Mouse (Mus musculus) urinary bladder, postnatal 36 days (tissue): ENCODE results near the gene Sspo.
"Not testable (repeated sequence)": the region's sequence is repeated elsewhere in the genome, so short reads cannot be mapped to it uniquely, and the experiment has no call there.

Experiments
- DNase-seq, 2 experiments: peaks; one replicate each; pipeline ENCODE4 v3.0.0; 2022; ENCODE audit warnings: low spot score in 2 of 2, mixed read lengths in 1 of 2

Gene Sspo

DNA sequence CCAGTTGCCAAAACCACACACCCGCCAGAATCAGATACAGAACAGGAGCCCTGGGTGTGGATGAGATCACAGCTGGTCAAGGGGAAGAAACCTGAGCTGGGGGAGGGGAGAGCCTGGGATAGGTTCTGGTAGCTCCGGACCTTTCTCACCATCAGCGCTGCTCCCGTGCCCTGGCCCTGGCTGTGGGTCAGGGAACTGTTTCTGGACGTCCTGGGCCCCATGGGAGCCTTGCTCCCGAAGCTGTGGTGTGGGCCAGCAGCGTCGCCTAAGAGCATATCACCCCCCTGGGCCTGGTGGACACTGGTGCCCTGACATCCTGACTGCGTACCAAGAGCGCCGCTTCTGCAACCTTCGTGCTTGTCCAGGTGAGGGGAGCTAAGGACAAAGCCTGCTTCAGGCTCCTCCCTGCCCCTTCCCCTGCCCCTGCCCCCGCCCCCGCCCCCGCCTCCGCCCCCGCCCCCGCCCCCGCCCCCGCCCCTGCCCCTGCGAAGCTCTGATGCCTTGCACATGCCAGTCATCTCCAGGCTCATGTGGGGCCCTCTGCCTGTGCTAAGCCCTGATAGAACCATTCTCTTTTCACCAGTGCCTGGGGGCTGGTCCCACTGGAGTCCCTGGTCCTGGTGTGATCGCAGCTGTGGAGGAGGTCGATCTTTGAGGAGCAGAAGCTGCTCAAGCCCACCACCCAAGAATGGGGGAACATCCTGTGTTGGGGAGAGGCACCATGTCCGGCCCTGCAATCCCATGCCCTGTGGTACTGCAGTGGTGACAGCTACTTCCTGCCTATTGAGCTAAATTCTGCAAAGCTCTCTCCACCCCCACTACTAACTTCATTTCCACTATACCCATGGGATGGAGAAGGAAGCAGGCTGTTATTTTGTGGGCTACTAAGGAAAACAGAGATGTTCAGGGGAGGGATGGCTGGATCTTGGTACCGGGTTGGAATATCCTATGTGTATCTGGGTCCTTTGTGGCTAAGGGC is 40.0 kb downstream of the Sspo start:
- DNase-seq: no peak

DNA sequence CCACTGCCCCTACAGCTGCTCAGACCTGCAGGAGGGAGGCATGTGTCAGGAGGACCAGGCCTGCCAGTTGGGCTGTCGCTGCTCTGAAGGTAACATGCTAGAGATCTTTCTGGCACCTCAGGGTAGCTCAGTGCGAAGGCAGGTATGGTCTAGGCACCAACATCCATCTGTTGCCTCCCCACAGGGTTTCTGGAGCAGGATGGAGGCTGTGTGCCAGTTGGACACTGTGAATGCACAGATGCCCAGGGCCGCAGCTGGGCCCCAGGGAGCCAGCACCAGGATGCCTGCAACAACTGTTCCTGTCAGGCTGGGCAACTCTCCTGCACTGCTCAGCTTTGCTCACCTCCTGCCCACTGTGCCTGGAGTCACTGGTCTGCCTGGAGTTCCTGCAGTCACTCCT is 41.7 kb downstream of the Sspo start:
- no peak for DNase-seq

DNA sequence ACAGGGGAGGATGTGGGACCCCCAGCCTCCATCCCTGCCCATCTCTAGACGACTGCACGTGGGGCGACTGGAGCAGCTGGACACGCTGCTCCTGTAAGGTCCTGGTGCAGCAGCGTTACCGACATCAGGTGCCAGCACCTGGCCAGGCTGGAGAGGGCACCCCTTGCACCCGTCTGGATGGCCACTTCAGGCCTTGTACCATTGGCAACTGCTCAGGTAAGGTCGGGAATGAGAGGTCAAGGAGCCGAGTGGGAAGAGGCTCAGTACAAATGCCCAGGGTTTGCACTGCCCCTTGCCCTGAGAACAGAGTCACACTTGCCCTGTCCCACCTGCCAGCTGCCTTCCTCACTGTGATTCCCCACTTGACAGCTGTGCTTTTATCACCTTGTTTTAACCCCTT is 43.3 kb downstream of the Sspo start:
- no peak for DNase-seq

DNA sequence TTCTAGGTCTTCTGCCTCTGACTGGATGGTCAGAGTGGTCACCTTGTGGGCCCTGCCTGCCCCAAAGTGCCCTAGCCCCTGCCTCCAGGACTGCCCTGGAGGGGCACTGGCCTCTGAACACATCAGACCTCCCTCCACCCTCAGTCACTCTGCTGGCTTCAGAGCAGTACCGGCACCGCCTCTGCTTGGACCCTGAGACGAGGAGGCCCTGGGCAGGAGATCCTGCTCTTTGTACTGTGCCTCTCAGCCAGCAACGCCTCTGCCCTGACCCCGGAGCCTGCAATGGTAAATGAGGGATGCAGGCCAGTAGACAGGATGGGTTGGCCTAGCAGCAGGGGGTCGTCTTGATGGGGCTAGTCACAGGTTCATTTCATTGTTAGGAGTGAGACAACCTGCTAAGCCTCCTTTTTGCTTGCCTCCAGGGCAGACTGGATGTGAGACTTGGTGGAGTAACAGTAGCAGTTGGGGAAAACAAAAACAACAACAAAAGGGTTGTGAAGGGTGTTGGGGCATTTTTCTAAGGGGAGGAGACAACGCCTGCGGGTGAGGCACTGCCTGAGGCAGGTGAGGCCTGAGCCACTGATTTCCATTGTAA is 45.2 kb downstream of the Sspo start:
- DNase-seq: no peak

DNA sequence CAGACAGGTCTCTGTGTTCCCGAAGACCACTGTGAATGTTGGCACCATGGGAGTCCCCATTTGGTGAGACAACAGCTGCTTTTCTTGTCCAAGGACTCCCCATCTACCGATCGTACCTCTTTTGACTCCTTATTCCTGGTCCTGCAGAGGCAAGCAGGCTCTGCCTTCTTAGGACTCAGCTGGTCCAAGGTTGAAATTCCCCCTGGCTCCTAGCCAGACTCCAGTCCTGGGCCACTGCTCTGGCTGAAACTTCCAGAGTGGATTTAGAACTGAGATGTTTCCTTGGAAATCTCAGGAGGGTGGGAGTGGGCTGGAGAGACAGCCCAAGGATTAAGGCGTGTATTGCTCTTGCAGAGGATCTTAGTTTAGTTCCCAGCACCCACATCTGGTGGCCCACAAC is 49.5 kb downstream of the Sspo start:
- DNase-seq: no peak

DNA sequence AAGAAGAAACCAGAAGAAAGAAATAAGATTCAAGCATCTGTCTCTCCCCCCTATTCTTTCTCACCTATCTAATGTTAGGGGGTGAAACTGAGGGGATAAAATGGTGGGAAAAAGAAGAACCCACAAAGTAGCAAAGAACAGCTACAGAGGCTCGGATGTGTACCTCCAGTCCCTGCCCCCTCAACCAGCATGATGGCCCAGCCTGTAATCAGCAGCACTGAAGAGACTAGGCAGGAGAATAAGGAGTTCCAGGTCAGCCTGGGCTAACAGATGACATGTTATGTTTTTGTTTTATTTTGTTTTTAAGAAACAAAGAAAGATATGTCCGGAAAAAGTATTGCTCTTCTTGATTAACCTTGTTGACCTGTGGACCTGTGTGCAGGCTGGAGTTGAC is 55.8 kb downstream of the Sspo start:
- no peak for DNase-seq

DNA sequence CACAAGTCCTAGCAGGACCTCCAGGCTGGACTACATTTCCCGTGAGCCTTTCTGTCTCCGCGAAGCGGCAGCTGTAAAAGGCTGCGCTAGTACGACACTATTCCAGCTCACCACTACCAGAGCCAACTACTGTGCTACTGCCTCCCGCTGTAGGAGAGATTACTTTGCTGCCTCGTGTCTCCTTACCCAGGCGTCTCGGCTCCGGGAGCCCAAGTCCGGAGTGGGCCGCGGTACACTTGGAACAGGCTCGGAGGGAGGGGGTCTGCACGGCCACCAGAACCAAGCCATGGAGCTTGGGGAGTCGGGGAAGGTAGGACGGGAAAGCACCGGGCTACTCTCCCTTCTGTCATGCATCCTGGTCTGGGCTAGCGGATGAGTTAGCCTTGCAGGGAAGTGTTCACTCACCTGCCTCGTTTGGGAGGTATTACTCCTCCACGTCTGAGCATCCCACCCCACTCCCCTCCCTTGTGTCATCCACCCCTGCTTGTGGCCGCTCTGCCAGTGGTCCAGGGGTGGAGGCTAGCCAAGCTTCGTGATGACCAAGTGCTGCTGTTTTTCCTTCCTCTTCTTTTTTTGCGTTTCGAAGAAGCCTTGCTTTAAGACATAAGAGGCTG is 56.3 kb downstream of the Sspo start:
- peak; percentile 72 to 77 for DNase-seq

DNA sequence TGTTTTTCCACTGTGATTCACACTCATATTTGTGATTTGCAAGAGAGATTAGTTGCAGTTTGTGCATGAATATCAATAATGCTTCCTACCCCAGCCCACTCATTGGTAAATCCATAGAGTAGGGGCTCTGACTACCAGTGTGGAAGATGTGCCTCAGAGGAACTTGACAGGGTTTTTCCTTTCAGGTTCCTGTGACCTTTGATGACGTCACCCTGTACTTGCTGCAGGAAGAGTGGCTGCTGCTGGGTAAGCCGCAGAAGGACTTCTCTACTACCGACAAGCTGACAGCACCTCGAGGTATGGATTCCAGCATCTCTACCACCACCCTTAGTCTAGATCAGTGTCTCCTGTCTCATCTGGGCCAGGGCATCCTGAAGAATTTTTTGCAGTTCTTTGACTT is 60.1 kb downstream of the Sspo start:
- DNase-seq: no peak

DNA sequence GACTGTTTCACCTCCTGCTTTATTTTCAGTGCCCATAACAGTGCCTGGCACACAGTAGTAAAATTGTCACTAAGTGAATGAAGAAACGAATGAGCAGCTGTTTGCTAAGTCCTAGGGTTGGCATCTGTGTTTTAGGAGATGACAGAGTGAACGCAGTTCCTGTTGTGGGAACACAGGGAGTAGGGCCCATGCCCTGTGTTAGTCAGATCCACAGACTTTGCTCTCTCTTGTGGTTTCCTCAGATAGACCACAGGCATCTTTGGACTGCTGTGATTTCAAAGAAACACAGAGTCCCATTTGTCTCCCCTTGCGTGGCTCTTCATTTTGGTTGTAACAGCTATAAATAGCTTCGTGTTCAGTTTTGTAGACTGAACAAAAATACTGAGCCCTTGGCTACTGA is 62.4 kb downstream of the Sspo start:
- DNase-seq: no peak

DNA sequence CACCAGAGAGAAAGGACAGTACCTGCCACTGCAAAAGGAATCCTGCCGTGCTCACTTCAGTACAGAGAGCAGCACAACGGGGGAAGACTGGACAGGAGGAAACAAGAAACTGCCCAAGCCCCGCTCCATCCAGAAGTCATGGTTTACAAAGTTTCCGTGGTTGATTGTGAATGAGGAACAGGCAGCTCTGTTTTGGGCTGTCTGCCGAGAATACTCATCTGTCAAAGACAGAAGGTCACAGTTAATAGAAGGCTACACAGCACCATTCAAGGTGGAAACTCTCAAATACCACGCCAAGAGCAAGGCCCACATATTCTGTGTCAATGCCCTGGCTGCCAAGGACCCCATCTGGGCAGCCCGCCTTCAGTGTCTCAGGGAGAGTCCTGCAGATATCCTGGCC is 63.8 kb downstream of the Sspo start:
- no peak for DNase-seq

DNA sequence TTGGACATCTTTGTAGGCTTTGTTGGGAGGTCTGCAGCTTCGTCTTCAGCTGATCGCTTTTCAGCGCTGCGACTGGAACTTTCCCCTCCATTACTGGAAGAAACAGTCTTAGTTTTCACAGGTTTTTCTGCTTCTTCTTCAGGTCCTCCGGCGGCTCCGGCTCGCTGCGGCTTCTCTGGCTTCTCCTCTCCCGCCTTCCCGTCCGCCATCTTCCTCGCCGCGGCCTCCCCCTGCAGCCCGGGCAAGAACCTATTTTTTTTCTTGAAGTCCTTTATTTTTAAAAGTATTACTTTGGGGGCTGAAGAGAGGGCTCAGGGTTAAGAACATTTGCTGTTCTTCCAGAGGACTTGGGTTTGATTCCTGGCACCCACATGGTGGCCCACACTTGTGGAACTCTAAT is 76.9 kb downstream of the Sspo start:
- not testable (repeated sequence) for DNase-seq

DNA sequence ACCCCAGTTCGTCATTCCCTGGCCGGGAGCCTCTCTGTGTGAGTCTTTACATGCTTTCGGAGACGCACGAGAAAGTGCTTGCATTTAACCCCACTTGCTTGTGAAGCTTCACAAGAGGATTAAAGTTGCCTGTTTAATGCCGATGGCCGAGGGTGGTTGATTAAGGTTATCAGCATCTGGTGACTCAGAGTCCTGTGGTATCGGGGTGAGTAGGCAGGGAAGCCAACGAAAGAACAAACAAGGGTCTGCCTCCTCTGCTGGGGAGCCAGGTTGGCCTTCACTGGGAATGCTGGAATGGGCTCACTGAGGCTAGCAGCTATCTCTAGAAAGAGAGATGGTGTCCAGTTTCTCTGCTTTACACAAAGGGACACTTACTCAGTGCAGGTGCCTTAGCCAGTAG is 79.9 kb downstream of the Sspo start:
- DNase-seq: no peak

DNA sequence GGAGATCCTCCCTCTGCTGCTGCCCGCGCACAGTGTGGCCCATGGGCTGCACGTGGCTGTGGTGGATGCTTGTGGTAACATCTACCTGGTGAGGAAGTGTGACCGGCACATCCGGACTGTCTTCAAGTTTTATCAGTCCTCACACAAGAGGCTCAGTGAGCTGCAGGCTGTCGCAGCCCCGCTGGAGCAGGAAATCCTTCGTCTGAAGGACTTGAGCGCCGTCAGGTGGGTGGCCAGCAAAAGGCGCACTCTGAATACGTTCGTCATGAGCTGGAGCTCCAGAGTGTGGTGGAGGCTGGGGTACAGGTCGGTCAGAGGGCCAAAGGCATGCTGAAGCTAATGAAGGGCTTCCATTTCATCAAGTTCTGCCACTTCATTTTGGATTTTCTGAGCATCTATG is 81.2 kb downstream of the Sspo start:
- DNase-seq: no peak

DNA sequence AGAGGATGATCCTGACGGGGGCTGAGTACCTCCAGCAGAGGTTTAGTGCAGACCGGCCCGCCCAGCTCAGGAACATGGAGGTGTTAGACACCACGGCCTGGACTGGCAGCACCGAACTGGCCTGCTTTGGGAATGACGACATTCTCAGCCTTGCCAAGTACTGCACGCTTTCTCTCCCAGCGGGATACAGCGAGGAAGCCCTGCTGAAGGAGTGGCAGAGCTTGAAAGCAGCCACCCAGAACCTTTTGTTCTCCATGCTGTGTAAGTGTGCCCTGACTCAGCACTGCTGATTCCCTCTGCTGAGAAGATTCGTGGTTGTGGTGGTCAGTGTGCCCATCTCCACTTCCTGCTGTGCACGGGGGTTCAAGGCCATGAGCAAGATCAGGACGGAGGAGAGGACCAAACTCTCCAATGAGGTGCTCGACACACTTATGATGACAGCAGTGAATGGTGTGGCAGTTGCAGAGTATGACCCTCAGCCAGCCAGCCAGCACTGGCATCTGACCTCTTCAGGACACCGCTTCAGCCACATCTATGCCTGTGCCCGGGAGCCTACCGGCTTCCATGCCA is 81.9 kb downstream of the Sspo start:
- no peak for DNase-seq

DNA sequence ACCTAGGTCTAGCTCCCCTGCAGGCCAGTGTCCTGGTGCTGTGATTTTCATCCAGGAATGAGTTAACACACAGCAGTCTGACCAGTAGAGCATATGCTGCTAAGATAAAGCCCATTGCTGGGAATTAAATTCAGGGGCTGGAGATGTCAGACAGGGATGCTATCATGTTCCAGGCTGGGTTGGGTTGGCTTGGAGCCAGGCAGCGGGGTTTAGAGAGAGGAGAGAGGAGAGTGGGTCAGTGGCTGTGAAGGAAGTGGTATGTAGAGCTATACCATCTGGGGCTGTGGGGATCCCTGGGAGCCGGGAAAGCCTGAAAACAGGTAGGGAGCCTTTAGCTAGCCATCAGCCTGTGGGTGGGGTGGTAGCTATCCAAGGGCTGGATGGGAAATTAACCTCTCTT is 82.8 kb downstream of the Sspo start:
- DNase-seq: no peak

DNA sequence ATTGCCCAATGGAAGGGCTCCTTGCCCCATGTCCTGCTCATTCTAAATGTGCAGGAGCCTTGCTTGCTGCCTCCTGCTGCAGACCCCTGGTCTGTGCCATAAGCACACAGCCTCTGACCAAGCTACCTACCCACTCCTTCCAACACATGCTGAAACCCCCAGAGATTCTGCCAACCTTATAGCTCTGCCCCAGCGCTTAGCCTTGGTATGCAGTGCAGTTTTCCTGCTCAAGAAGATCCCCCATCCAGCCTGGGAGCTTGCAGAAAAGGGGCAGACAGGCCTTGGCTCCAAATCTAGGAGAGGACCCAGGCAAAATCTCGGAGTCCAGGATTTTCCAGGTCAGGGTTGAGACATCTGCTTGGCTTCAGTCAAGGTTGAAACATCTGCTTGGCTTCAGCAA is 85.4 kb downstream of the Sspo start:
- DNase-seq: no peak

DNA sequence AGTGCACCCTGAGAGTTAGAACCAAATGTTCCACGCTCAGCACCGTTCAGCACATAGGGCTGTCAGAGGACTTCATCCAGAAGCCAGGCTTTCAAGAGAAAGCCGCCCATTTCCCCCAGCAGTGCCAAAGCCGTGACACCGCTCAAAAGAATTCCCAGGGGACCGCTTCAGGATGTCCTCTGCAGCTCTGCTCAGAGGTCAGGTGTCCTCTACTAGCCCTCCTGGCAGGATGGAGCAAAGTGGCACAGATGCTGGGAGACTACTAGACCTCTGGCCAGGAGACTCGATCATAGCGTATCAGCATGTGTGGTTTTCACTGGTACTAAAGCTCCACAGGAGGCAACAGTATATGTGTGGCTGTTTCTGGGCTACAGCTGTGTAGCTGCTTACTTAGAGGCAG is 86.9 kb downstream of the Sspo start:
- no peak for DNase-seq

DNA sequence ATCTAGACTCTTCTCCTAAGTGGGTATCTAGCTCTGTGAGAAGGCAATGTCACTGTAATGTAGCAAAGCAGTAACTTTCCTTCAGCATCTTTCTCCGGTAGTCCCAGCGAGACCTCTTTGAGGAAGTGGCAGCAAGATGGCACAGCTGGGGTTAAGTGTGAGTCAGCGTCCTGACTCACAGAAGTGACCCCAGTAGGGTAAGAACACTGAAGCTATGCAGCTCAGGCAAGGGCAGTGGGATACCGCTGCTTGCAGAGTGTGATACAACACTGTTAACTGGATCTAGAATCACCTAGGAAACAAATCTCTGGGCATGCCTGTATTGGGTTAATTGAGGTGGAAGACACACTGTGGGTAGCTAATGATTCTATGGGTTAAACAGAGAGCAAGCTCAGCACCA is 88.1 kb downstream of the Sspo start:
- no peak for DNase-seq

DNA sequence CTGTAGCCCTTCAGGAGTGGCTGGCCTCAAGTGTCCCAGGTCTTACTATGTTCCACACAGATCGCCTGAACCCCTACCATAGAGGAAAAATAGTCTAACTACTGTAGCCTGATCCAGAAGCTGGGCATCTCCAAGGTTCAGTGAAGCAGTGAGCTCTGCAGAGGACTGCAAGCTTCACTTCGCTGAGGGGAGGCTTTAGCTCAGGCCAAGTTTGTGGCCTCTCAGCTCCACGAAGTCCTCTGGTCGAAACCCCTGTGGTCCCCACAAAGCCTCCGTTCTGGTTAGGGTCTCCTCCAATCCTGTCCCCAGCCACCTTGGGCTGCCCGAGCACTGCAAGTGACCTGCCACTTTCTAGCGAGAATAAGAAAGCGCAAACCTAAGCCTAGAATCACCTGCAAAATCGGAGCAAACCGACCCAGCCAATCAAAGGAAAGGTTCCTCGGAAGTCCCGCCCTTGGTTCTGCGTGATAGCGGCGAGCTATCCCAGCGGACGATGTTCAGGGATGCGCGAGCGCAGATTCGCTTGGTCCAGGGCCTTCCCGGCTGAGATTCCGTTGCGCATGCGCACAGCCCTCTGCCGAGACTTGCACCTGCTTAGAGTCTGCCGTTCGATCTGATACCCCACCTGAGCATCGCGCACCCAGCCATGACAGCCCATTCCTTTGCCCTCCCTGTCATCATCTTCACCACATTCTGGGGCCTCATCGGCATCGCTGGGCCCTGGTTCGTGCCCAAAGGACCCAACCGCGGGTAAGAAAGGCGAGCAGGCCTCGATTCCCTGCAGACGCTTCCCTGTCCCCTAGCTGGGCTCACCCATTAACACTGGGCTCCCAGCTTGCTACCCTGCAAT is 89.3 kb downstream of the Sspo start, which contains the start of gene Atp6v0e2:
Atp6v0e2 (plus strand) TSS at position 511 of the 850 bp plus-strand sequence.
- DNase-seq: peak; percentile 52 to 75

DNA sequence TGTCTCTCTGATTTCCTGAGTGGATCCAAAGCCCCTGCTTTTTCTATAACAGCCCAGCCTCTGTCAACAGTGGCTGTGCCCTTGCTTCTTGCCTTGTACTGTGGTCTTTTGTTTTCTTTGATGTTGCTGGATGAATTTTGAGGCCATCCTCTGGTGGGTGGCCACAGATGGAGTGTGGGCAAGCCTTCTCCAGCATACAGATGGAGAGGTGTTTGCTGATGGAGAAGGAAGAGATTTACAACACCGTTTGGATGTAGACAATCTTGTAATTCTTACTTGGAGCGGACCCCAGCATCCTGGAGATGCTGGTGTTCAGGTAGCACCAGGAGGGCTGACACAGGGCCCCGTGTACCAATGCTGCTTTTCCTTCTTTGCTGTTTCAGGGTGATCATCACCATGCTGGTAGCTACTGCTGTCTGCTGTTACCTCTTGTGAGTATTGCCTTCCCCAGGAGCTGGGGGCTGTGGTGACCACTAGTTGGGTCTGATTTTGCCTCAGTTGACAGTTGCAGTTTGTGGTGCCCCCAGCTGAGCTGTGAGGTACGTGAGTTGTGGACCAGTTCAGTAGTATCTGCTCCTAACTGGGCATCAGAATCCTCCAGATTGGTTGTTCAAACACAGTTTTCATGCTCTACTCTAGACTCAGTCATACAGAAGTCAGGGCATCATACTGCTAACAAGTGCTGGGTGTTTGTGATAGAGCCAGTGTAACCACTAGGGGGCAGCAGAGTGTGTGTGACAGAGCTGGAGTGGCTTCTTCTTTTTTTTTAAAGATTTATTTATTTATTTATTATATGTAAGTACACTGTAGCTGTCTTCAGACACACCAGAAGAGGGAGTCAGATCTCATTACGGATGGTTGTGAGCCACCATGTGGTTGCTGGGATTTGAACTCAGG is 91.1 kb downstream of the Sspo start:
- DNase-seq: peak in 1 of 2 experiments; percentile 67
